Mouse (Mus musculus) MEL (cell line): ENCODE data around the gene 3110082I17Rik. TPM values are rescaled to one million over a fixed set of nuclear protein-coding genes. Genes with fewer than 3 reads are reported as not detected.

ENCODE experiments used
- DNase-seq: peaks from one replicate; pipeline ENCODE4 v3.0.0; 2011; ENCODE audit warnings: low read depth, low spot score
- H3K27ac ChIP-seq: 2 replicates; pipeline ENCODE4 v1.5.1; 2012; ENCODE audit warnings: low read depth, mild to moderate bottlenecking, control low read depth, low read length, moderate library complexity; ENCODE audit not compliant: control insufficient read depth
- H3K27me3 ChIP-seq, 2 experiments: fragments of 150-350 bp in 1 of 2; sonication (generic) in 1 of 2; 2 replicates each; pipeline ENCODE4 v1.6.1; 2012; ENCODE audit warnings: low read length in 2 of 2, mild to moderate bottlenecking in 2 of 2, improper control_type of control experiment in 1 of 2, moderate library complexity in 1 of 2; ENCODE audit not compliant: insufficient read depth in 2 of 2, control insufficient read depth in 1 of 2
- H3K36me3 ChIP-seq, 2 experiments: 2 replicates each; pipeline ENCODE4 v1.6.1; 2012 to 2014; ENCODE audit warnings: low read length in 2 of 2, improper control_type of control experiment in 1 of 2, inconsistent platforms in 1 of 2, mild to moderate bottlenecking in 1 of 2; ENCODE audit not compliant: insufficient read depth in 2 of 2, control insufficient read depth in 1 of 2
- H3K4me1 ChIP-seq, 2 experiments: fragments of 150-350 bp in 1 of 2; sonication (generic) in 1 of 2; 2 replicates each; pipeline ENCODE4 v1.6.1; 2012; ENCODE audit warnings: low read length in 2 of 2, improper control_type of control experiment in 1 of 2, mild to moderate bottlenecking in 1 of 2; ENCODE audit not compliant: insufficient read depth in 2 of 2, control insufficient read depth in 1 of 2
- H3K4me3 ChIP-seq, 2 experiments: fragments of 150-350 bp in 1 of 2; sonication (generic) in 1 of 2; 2 replicates each; pipeline ENCODE4 v1.5.1; 2012; ENCODE audit warnings: low read depth in 2 of 2, low read length in 2 of 2, mild to moderate bottlenecking in 2 of 2, moderate library complexity in 2 of 2, control low read depth in 1 of 2, improper control_type of control experiment in 1 of 2; ENCODE audit not compliant: control insufficient read depth in 1 of 2, insufficient read depth in 1 of 2
- H3K79me2 ChIP-seq: 2 replicates; pipeline ENCODE4 v1.6.1; 2012; ENCODE audit warnings: mild to moderate bottlenecking, low read length, moderate library complexity; ENCODE audit not compliant: control insufficient read depth, poor library complexity, insufficient read depth
- H3K9ac ChIP-seq: 2 replicates; pipeline ENCODE4 v1.6.1; 2012; ENCODE audit warnings: low read depth, mild to moderate bottlenecking, control low read depth, low read length, moderate library complexity; ENCODE audit not compliant: control insufficient read depth, poor library complexity, severe bottlenecking
- H3K9me3 ChIP-seq: fragments of 150-350 bp; sonication (generic); replicated peaks from 2 replicates; pipeline ENCODE4 v1.6.1; 2012; ENCODE audit warnings: mild to moderate bottlenecking, low read length, improper control_type of control experiment, moderate library complexity; ENCODE audit not compliant: insufficient read depth
- CHD1 ChIP-seq: IDR thresholded peaks from 2 replicates; pipeline ENCODE4 v1.6.1; 2012; ENCODE audit warnings: low read depth, mild to moderate bottlenecking, inconsistent platforms, low read length, improper control_type of control experiment
- ETS1 ChIP-seq: IDR thresholded peaks from 2 replicates; pipeline ENCODE4 v1.6.1; 2012; ENCODE audit warnings: low read depth, mild to moderate bottlenecking, inconsistent platforms, low read length, improper control_type of control experiment, moderate library complexity
- MAX ChIP-seq: IDR thresholded peaks from 2 replicates; pipeline ENCODE4 v1.6.1; 2011; ENCODE audit warnings: low read length, improper control_type of control experiment
- MAZ ChIP-seq: IDR thresholded peaks from 2 replicates; pipeline ENCODE4 v1.6.1; 2012; ENCODE audit warnings: low read depth, mild to moderate bottlenecking, inconsistent platforms, low read length, improper control_type of control experiment
- NRF1 ChIP-seq: IDR thresholded peaks from 2 replicates; pipeline ENCODE4 v1.6.1; 2014; ENCODE audit warnings: low read depth, mild to moderate bottlenecking, inconsistent platforms, low read length, improper control_type of control experiment, moderate library complexity; ENCODE audit not compliant: poor library complexity, insufficient read depth, severe bottlenecking
- POLR2AphosphoS2 ChIP-seq: IDR thresholded peaks from 2 replicates; pipeline ENCODE4 v1.6.1; 2011; ENCODE audit warnings: low read length, improper control_type of control experiment
- POLR2AphosphoS5 ChIP-seq: IDR thresholded peaks from 2 replicates; pipeline ENCODE4 v1.6.1; 2012; ENCODE audit warnings: low read depth, borderline replicate concordance, mild to moderate bottlenecking, inconsistent platforms, low read length, moderate library complexity, mixed read lengths
- SMC3 ChIP-seq: IDR thresholded peaks from 2 replicates; pipeline ENCODE4 v1.6.1; 2011; ENCODE audit warnings: low read depth, low read length, improper control_type of control experiment
- TAL1 ChIP-seq: IDR thresholded peaks from 2 replicates; pipeline ENCODE4 v1.6.1; 2012; ENCODE audit warnings: mild to moderate bottlenecking, inconsistent platforms, low read length, moderate library complexity, mixed read lengths
- UBTF ChIP-seq: IDR thresholded peaks from 2 replicates; pipeline ENCODE4 v1.6.1; 2012; ENCODE audit warnings: low read depth, mild to moderate bottlenecking, inconsistent platforms, low read length, improper control_type of control experiment, moderate library complexity, borderline replicate concordance; ENCODE audit not compliant: insufficient read depth
- polyA plus RNA-seq, 2 experiments: library from polyadenylated mRNA; stranded (reverse) in 1 of 2; unstranded in 1 of 2; fragments of >175 nt in 1 of 2; fragments of >200 nt in 1 of 2; gene quantifications; 2 replicates each; pipeline versions ENCODE4 v1.2.1 to v1.2.4; 2012; ENCODE audit warnings: low replicate concordance in 2 of 2, low read depth in 1 of 2; ENCODE audit not compliant: insufficient read length in 2 of 2, insufficient read depth in 1 of 2, missing spikeins in 1 of 2
- total RNA-seq: library from RNA; depleted of rRNA; stranded (reverse); fragments of 300-350 nt; gene quantifications from 2 replicates; pipeline ENCODE4 v1.2.3, GENCODE M21; 2012

The 3110082I17Rik gene
- total and polyA plus RNA-seq, 3 experiments: 58.1 to 79.5 TPM; not detected in 1

DNA sequence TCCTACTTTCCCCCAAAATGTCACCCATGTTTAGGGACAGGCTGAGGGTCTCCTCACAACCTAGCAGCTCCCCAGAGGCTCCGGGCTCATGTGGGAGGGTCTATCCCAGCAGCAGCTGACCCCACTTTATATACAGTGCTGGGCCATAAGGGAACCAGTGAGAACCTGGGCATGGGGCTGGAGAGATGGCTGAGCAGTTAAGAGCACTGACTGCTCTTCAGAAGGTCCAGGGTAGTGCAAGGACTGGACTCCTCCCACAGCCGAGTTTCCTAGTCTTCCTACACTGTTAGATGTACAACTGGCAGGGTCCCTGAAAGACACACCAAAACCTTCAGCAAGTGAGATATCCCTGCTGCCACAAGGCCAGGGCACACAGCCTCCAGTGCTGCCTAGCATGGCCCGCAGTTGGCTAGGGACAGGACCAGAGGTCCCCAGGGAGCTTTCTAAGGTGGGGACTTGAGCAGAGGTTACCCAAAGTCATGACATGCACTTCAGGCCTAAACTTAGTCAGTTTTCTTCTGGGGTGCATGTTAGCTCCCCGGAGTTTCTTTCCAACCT is 62.9 kb downstream of the 3110082I17Rik start:
- Histone ChIP-seq H3K4me3 (no peak overlapping the region), H3K4me1 (peaks cover 12 to 17% of the 10 kb centered on the region in 2 experiments), H3K36me3 (peaks cover 0 to 15% of the 10 kb centered on the region in 2 experiments; a peak in 2 of 4 replicates), H3K9ac (no peak overlapping the region), H3K79me2 (0 out of 2 replicates have a peak, but pooled peaks cover 1% of the 10 kb centered on the region), H3K27ac (no peak overlapping the region), H3K9me3 (no peaks in the 10 kb centered on the region), H3K27me3 (no peaks in the 10 kb centered on the region)
- no peak for DNase-seq
- no peak for TF ChIP-seq CHD1
- no peak for TF ChIP-seq TAL1
- no peak for TF ChIP-seq UBTF

DNA sequence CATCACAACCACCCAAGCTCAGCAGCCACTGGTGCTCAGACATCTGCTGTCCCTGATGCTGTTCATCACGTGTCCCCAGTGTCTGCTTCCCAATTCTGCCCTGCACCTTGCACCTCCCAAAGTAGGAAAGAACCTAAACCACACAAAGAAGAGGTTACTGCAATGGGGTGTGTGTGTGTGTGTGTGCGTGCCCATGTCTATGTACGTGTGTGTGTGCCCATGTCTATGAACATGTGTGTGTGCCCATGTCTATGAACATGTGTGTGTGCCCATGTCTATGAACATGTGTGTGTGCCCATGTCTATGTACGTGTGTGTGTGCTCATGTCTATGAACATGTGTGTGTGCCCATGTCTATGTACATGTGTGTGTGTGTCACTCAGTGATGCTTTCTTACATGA is 64.8 kb downstream of the 3110082I17Rik start:
- H3K36me3 ChIP-seq: peaks cover 0 to 18% of the 10 kb centered on the region in 2 experiments; a peak in 2 of 4 replicates

DNA sequence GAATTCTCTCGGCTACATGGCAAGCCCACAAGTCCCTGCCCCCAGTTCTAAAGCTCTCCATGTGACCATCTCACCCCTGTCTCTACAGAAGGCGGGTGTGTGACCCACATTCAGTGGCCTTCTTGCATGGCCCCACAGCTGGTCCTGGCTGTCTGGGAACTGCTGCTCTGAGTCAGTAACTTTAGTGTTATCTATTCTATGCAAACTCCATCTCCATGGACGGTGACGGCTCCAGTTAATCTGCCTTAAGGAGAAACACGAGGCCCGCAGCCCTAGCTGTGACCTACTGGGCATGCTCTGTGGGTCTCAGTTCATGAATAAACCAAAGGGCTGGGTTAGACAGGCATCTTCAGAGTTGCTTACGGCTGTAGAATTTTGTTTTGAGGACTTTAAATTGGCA is 65.9 kb downstream of the 3110082I17Rik start:
- no peak overlapping the region for H3K9ac ChIP-seq
- 0 out of 2 replicates have a peak, but pooled peaks cover 5% of the 10 kb centered on the region for H3K79me2 ChIP-seq
- H3K4me3 ChIP-seq: no peak overlapping the region
- H3K36me3 ChIP-seq: peaks cover 0 to 22% of the 10 kb centered on the region in 2 experiments; a peak in 2 of 4 replicates
- H3K4me1 ChIP-seq: peaks cover 20 to 31% of the 10 kb centered on the region in 2 experiments
- H3K9me3 ChIP-seq: no peaks in the 10 kb centered on the region
- H3K27me3 ChIP-seq: no peaks in the 10 kb centered on the region
- DNase-seq: peak; percentile 61
- H3K27ac ChIP-seq: peak overlapping the region; percentile 33; the same call in 1 of the 2 replicates
- TF ChIP-seq ETS1 (peak; percentile 65), POLR2AphosphoS2 (no peak), SMC3 (no peak), NRF1 (peak; percentile 63)

More for the DNA sequence above, 64.8 kb downstream of the 3110082I17Rik start:
- DNase-seq: no peak
- Histone ChIP-seq H3K4me3 (no peak overlapping the region), H3K79me2 (0 out of 2 replicates have a peak, but pooled peaks cover 5% of the 10 kb centered on the region), H3K4me1 (peaks cover 14 to 26% of the 10 kb centered on the region in 2 experiments), H3K9me3 (no peaks in the 10 kb centered on the region), H3K27ac (no peak overlapping the region), H3K9ac (no peak overlapping the region), H3K27me3 (no peaks in the 10 kb centered on the region)
- peak; percentile 85; the same call in 1 of the 2 replicates for TF ChIP-seq POLR2AphosphoS5
- no peak for TF ChIP-seq MAX
- no peak for TF ChIP-seq MAZ
